Mouse (Mus musculus): Measurements from ENCODE around the gene Gm3285. TPM values are rescaled to one million over a fixed set of nuclear protein-coding genes. Genes with fewer than 3 reads are reported as not detected.

The Gm3285 gene
- polyA plus RNA-seq (2012; ENCODE audit: insufficient read depth, insufficient read length, missing spikeins) = not detected in 2 replicates

DNA sequence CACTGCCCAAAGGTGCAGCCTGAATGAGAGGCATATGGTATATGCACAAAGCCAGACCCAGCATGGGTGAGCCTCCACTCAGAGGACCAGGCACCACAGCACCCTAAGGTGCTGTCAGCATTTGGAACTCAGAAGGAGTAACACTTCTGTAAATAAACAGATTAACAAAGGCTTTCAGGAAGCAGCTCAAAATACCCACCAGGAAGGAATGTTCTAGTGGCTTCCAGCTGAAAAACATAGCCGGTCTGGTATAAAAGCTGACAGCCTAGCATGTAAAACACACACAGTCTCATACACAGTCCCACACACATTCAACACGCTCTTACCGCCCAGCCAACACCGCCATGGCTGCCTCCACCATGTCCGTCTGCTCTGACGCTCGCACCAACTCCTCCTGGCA lies at the start of gene Gm3285:
Gm3285 (plus strand) TSS at position 301 of the 400 bp plus-strand sequence.
- TF ChIP-seq CTCF (IDR thresholded peaks at IDR 0.05; ENCODE audit: low read depth, low read length) (no peak), POLR2A (IDR thresholded peaks at IDR 0.05; ENCODE audit: borderline replicate concordance, low read depth, low read length) (no peak)
- no peak within 1 kb of the TSS for H3K27ac ChIP-seq (ENCODE audit: insufficient read depth, low read depth, low read length)
- H3K4me3 ChIP-seq (ENCODE audit: insufficient read depth, low read length) = no peak within 1 kb of the TSS
- no peaks in the 10 kb centered on the region for H3K4me1 ChIP-seq (ENCODE audit: control insufficient read depth, insufficient read depth, low read length)

- H3K27ac ChIP-seq (ENCODE audit: insufficient read depth, low read depth, low read length) = no peak within 1 kb of the TSS
- no peaks in the 10 kb centered on the region for H3K4me1 ChIP-seq (ENCODE audit: control insufficient read depth, insufficient read depth, low read length)
- no peak within 1 kb of the TSS for H3K4me3 ChIP-seq (ENCODE audit: insufficient read depth, low read length)
Observed at GRCm38 (mm10) chr10:77814382-77814781, 47.4 kb upstream of the Gm3285 start, which contains the start of gene Gm2696. Gm2696 (plus strand) TSS chr10:77814682.

DNA sequence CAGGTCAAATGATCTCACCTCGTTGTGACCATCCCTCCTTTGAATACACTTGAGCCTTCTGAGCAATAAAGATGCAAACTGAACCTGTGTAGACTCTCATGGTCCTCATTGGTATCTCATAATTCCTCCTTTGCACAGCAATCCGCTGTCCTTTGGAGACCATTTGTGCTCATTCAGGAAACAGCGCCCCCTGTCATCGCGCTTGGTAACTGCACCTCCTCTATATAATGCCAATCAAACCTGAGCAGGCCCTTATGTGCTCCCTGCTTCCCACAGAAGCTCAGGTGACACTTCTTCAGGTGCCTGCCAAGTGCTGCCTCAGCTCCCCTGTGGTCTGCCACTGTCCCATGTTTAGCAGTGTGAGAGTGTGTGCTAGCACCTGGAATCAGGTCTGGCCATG lies 46.3 kb upstream of the Gm3285 start:
- TF ChIP-seq CTCF (IDR thresholded peaks at IDR 0.05; ENCODE audit: low read depth, low read length) (peak; percentile 50; the same call in 1 of the 2 replicates), POLR2A (IDR thresholded peaks at IDR 0.05; ENCODE audit: borderline replicate concordance, low read depth, low read length) (no peak)
- Histone ChIP-seq H3K4me1 (ENCODE audit: control insufficient read depth, insufficient read depth, low read length) (no peaks in the 10 kb centered on the region), H3K4me3 (ENCODE audit: insufficient read depth, low read length) (no peak overlapping the region), H3K27ac (ENCODE audit: insufficient read depth, low read depth, low read length) (no peak overlapping the region)

More at GRCm38 (mm10) chr10:77814382-77814781, 47.4 kb upstream of the Gm3285 start, which contains the start of gene Gm2696:
- TF ChIP-seq CTCF (IDR thresholded peaks at IDR 0.05; ENCODE audit: low read depth, low read length) = no peak
- TF ChIP-seq POLR2A (IDR thresholded peaks at IDR 0.05; ENCODE audit: borderline replicate concordance, low read depth, low read length) = no peak

GRCm38 (mm10) chr10:77818523-77818922 lies 43.3 kb upstream of the Gm3285 start:
- H3K27ac ChIP-seq (ENCODE audit: insufficient read depth, low read depth, low read length) = no peak overlapping the region
- no peak for TF ChIP-seq POLR2A (IDR thresholded peaks at IDR 0.05; ENCODE audit: borderline replicate concordance, low read depth, low read length)
- TF ChIP-seq CTCF (IDR thresholded peaks at IDR 0.05; ENCODE audit: low read depth, low read length) = no peak
- H3K4me1 ChIP-seq (ENCODE audit: control insufficient read depth, insufficient read depth, low read length) = no peaks in the 10 kb centered on the region
- no peak overlapping the region for H3K4me3 ChIP-seq (ENCODE audit: insufficient read depth, low read length)

GRCm38 (mm10) chr10:77819203-77819602 lies 42.6 kb upstream of the Gm3285 start:
- H3K4me3 ChIP-seq (ENCODE audit: insufficient read depth, low read length) = no peak overlapping the region
- H3K4me1 ChIP-seq (ENCODE audit: control insufficient read depth, insufficient read depth, low read length) = no peaks in the 10 kb centered on the region
- H3K27ac ChIP-seq (ENCODE audit: insufficient read depth, low read depth, low read length) = no peak overlapping the region
- TF ChIP-seq CTCF (IDR thresholded peaks at IDR 0.05; ENCODE audit: low read depth, low read length) (no peak), POLR2A (IDR thresholded peaks at IDR 0.05; ENCODE audit: borderline replicate concordance, low read depth, low read length) (no peak)

DNA sequence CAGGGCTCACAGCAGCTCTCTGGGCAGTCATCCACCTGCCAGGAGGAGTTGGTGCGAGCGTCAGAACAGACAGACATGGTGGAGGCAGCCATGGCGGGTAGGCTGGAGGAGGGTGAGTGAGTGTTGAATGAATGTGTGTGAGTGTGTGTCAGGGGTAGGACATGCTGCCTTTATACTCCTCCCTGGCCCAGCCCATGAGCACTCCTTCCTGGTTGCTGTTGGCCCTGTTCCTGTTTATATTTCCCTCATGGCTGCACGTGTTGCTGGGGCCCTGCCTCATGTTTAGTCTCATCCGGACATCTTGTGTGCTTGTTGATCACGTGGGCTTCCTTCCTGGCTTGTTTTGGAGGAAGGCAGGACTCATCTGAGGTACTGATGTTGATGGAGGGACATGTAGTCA lies 34.8 kb upstream of the Gm3285 start, which contains the start of gene Krtap10-4:
Krtap10-4 (minus strand) TSS at position 145 of the 400 bp plus-strand sequence.
- TF ChIP-seq CTCF (IDR thresholded peaks at IDR 0.05; ENCODE audit: low read depth, low read length) (no peak), POLR2A (IDR thresholded peaks at IDR 0.05; ENCODE audit: borderline replicate concordance, low read depth, low read length) (no peak)
- Histone ChIP-seq H3K4me3 (ENCODE audit: insufficient read depth, low read length) (no peak within 1 kb of the TSS), H3K4me1 (ENCODE audit: control insufficient read depth, insufficient read depth, low read length) (no peaks in the 10 kb centered on the region), H3K27ac (ENCODE audit: insufficient read depth, low read depth, low read length) (no peak within 1 kb of the TSS)

- TF ChIP-seq POLR2A (IDR thresholded peaks at IDR 0.05; ENCODE audit: borderline replicate concordance, low read depth, low read length) (no peak), CTCF (IDR thresholded peaks at IDR 0.05; ENCODE audit: low read depth, low read length) (no peak)
- no peaks in the 10 kb centered on the region for H3K4me1 ChIP-seq (ENCODE audit: control insufficient read depth, insufficient read depth, low read length)
Observed at GRCm38 (mm10) chr10:77835647-77836046, 26.1 kb upstream of the Gm3285 start, which contains the start of gene Krtap10-10. Krtap10-10 (plus strand) TSS chr10:77835947.

GRCm38 (mm10) chr10:77839006-77839405 lies 22.8 kb upstream of the Gm3285 start:
- Histone ChIP-seq H3K4me3 (ENCODE audit: insufficient read depth, low read length) (no peak overlapping the region), H3K4me1 (ENCODE audit: control insufficient read depth, insufficient read depth, low read length) (no peaks in the 10 kb centered on the region), H3K27ac (ENCODE audit: insufficient read depth, low read depth, low read length) (no peak overlapping the region)
- TF ChIP-seq POLR2A (IDR thresholded peaks at IDR 0.05; ENCODE audit: borderline replicate concordance, low read depth, low read length) (no peak), CTCF (IDR thresholded peaks at IDR 0.05; ENCODE audit: low read depth, low read length) (no peak)

More at GRCm38 (mm10) chr10:77835647-77836046, 26.1 kb upstream of the Gm3285 start, which contains the start of gene Krtap10-10:
- Histone ChIP-seq H3K4me3 (ENCODE audit: insufficient read depth, low read length) (no peak within 1 kb of the TSS), H3K27ac (ENCODE audit: insufficient read depth, low read depth, low read length) (no peak within 1 kb of the TSS)

GRCm38 (mm10) chr10:77846503-77846902 lies 15.3 kb upstream of the Gm3285 start, which contains the start of gene Gm36176:
Gm36176 (plus strand) TSS chr10:77846803.
- H3K4me3 ChIP-seq (ENCODE audit: insufficient read depth, low read length) = no peak within 1 kb of the TSS
- H3K4me1 ChIP-seq (ENCODE audit: control insufficient read depth, insufficient read depth, low read length) = peaks cover 10% of the 10 kb centered on the region
- TF ChIP-seq POLR2A (IDR thresholded peaks at IDR 0.05; ENCODE audit: borderline replicate concordance, low read depth, low read length) (no peak), CTCF (IDR thresholded peaks at IDR 0.05; ENCODE audit: low read depth, low read length) (no peak)
- no peak within 1 kb of the TSS for H3K27ac ChIP-seq (ENCODE audit: insufficient read depth, low read depth, low read length)

GRCm38 (mm10) chr10:77846961-77847360 lies 14.8 kb upstream of the Gm3285 start:
- H3K4me1 ChIP-seq (ENCODE audit: control insufficient read depth, insufficient read depth, low read length) = peaks cover 11% of the 10 kb centered on the region
- no peak overlapping the region for H3K27ac ChIP-seq (ENCODE audit: insufficient read depth, low read depth, low read length)
- H3K4me3 ChIP-seq (ENCODE audit: insufficient read depth, low read length) = no peak overlapping the region
- TF ChIP-seq CTCF (IDR thresholded peaks at IDR 0.05; ENCODE audit: low read depth, low read length) (no peak), POLR2A (IDR thresholded peaks at IDR 0.05; ENCODE audit: borderline replicate concordance, low read depth, low read length) (no peak)

All from bone marrow macrophage, adult 2 months (primary cell).